Mouse (Mus musculus) forebrain, embryonic 11.5 days (tissue): ENCODE measurements around the gene Mtch1. TPM values are rescaled to one million over a fixed set of nuclear protein-coding genes. Genes with fewer than 3 reads are reported as not detected.
A peak's percentile ranks its signal among the peaks of the same experiment; 100 is the strongest.
"Not testable (repeated sequence)": the region's sequence is repeated elsewhere in the genome, so short reads cannot be mapped to it uniquely, and the experiment has no call there.

ENCODE experiments used
- ATAC-seq: fragments of 200-750 bp; cut with Nextera tagmentation; replicated peaks from 2 replicates; pipeline ENCODE4 v1.8.0; 2017; ENCODE audit warnings: moderate TSS enrichment; ENCODE audit not compliant: low FRiP score
- DNase-seq: peaks from one replicate; pipeline ENCODE4 v3.0.0-alpha.2; 2017; ENCODE audit warnings: low spot score
- H3K27ac ChIP-seq: fragments of 300-500 bp; sonication (generic); 2 replicates; pipeline ENCODE4 v1.5.1; 2014; ENCODE audit warnings: low read depth, low read length
- H3K27me3 ChIP-seq: fragments of 300-500 bp; sonication (generic); 2 replicates; pipeline ENCODE4 v1.6.1; 2014; ENCODE audit warnings: mild to moderate bottlenecking, low read length, mixed read lengths; ENCODE audit not compliant: control insufficient read depth, insufficient read depth
- H3K36me3 ChIP-seq: fragments of 300-500 bp; sonication (generic); 2 replicates; pipeline ENCODE4 v1.6.1; 2014; ENCODE audit warnings: mild to moderate bottlenecking, low read length, moderate library complexity, mixed read lengths; ENCODE audit not compliant: control insufficient read depth, insufficient read depth
- H3K4me1 ChIP-seq: fragments of 300-500 bp; sonication (generic); replicated peaks from 2 replicates; pipeline ENCODE4 v1.6.1; 2014; ENCODE audit warnings: low read length, mixed read lengths; ENCODE audit not compliant: control insufficient read depth, insufficient read depth
- H3K4me2 ChIP-seq: fragments of 300-500 bp; sonication (generic); 2 replicates; pipeline ENCODE4 v1.6.1; 2014; ENCODE audit warnings: low read depth, mild to moderate bottlenecking, low read length, moderate library complexity, mixed read lengths; ENCODE audit not compliant: severe bottlenecking
- H3K4me3 ChIP-seq: fragments of 300-500 bp; sonication (generic); 2 replicates; pipeline ENCODE4 v1.5.1; 2014; ENCODE audit warnings: low read depth, low read length
- H3K9ac ChIP-seq: fragments of 300-500 bp; sonication (generic); 2 replicates; pipeline ENCODE4 v1.6.1; 2014; ENCODE audit warnings: low read length
- H3K9me3 ChIP-seq: fragments of 300-500 bp; sonication (generic); 2 replicates; pipeline ENCODE4 v1.6.1; 2016; ENCODE audit warnings: low read length, mixed read lengths; ENCODE audit not compliant: control insufficient read depth
- whole genome bisulfite sequencing: fragments of 180-500 bp; shearing (Covaris S2); extraction: QIAGEN DNeasy Blood & Tissue Kit; methylation state at CpG from one replicate; pipeline ENCODE4 v1.1.7; 2014; 5-methylcytosine and 5-hydroxymethylcytosine counted together
- polyA plus RNA-seq: library from polyadenylated mRNA; unstranded; fragments of >200 nt; fragmentation: Nextera tagmentation; extraction: Ambion mirVana; gene quantifications from 2 replicates; pipeline ENCODE4 v1.2.1, GENCODE M21; 2014

Gene Mtch1
- polyA plus RNA-seq, 1 experiment from 2014 or later: 332 TPM

DNA sequence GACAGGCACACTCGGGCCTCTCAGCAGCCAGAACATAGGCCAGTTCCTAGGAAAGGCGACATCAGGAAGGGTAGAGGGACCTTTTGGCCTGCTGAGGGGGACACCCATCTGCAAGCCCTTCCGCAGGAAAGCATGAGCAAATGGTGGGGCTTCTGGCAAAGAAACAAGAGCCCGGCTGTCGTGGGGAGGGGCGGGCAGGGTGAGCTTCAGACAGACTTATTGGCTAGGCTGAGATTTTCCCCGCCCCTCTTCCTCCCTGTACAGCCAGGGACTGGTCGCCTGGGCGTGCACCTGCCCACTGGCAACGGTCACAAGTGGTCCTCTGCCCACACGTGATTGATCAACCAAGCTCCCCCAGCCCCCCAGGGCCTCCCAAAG, 8.7 kb upstream of the Mtch1 start:
- Histone ChIP-seq H3K4me3 (peak overlapping the region; percentile 26), H3K9ac (peak overlapping the region; percentile 66), H3K4me2 (peak overlapping the region; percentile 51), H3K27ac (peak overlapping the region; percentile 99), H3K36me3 (no peaks in the 10 kb centered on the region), H3K27me3 (no peaks in the 10 kb centered on the region), H3K4me1 (peaks cover 21% of the 10 kb centered on the region), H3K9me3 (no peaks in the 10 kb centered on the region)
- ATAC-seq: peak; percentile 95
- peak; percentile 94 for DNase-seq
- under 1% methylated on average over 11 of the region's 11 CpGs for WGBS

DNA sequence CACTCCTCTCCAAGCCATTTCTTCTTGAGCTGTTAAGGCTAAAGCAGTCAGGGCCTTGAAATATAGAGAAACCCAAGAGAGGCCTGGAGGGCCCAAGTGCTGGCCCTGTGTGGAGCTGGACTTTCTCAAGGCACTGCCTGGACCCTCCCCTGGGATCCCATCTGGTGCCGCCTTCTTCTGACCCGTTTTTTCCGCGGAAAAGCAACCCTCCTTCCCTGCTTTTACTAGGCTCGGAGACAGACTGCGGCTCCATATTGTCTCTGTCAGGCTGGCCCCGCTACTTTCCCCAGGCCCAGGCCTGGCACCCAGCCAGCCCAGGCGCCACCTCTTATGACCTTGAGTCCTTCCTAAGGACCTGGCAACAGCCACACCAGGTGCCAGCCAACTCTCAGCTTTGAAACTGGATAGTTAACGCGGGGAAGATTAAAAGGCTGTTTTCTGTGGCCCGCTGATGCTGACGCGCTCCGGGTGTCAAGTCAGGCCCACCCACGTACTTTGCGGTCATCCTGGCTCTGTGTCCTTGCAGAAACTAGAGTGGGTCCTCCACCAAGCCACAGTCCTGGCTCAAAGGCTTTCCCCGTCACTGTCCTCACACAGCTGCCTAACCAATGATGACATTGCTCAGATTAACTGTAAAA, 8.2 kb upstream of the Mtch1 start:
- H3K9me3 ChIP-seq: no peaks in the 10 kb centered on the region
- H3K4me1 ChIP-seq: peaks cover 21% of the 10 kb centered on the region
- DNase-seq: peak; percentile 77
- H3K36me3 ChIP-seq: no peaks in the 10 kb centered on the region
- ATAC-seq: peak; percentile 59
- WGBS: 18% methylated on average over 17 of the region's 17 CpGs
- H3K9ac ChIP-seq: peak overlapping the region; percentile 66
- peak overlapping the region; percentile 26 for H3K4me3 ChIP-seq
- H3K27ac ChIP-seq: peak overlapping the region; percentile 99
- no peaks in the 10 kb centered on the region for H3K27me3 ChIP-seq
- H3K4me2 ChIP-seq: peak overlapping the region; percentile 51

DNA sequence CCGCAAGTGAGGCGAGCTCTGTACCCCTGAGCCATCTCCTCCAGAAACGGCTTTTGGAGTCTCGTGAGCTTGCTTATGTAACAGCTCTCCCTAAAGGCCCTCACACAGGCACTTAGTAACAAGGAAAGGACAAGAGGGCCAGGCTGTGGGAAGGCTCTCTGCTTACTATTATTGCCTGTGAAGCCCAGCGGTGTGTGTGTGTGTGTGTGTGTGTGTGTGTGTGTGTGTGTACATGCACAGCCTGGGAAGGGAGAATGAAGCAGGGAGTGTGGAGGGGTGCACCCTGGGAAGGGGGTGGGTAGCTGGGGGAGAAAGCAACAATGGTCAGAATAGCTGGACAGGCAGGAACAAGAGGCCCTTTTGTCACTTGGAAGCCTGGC, 7.7 kb upstream of the Mtch1 start:
- WGBS: 19% methylated on average over 5 of the region's 5 CpGs
- Histone ChIP-seq H3K9me3 (no peaks in the 10 kb centered on the region), H3K27ac (peak overlapping the region; percentile 99), H3K4me3 (peak overlapping the region; percentile 0; the same call in 1 of the 2 replicates), H3K4me2 (peak overlapping the region; percentile 51), H3K9ac (peak overlapping the region; percentile 66), H3K4me1 (peaks cover 21% of the 10 kb centered on the region), H3K36me3 (no peaks in the 10 kb centered on the region), H3K27me3 (no peaks in the 10 kb centered on the region)
- DNase-seq (peak; percentile 85), ATAC-seq (peak; percentile 70)

DNA sequence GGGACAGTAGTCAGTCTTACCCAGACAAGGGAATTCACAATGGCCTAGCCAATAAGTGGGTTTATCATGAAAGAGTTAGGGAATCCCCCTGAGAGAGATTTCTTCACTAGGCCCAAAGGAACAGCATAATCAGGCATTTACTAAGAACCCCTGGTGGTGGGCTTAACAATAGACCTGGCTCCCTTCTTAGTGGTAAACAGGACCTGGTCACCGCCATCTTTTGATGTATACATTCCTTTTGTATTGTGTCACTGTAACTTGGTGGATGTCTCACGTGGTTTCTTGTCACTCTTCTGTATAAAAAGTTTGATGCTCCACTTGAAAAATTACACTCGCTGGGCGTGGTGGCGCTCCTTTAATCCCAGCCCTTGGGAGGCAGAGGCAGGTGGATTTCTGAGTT, 3.3 kb upstream of the Mtch1 start:
- H3K4me2 ChIP-seq, H3K27me3 ChIP-seq, H3K9ac ChIP-seq, H3K36me3 ChIP-seq, DNase-seq, H3K4me3 ChIP-seq, H3K9me3 ChIP-seq, ATAC-seq, H3K27ac ChIP-seq: not testable (repeated sequence)
- 66% methylated on average over 5 of the region's 5 CpGs for WGBS
- H3K4me1 ChIP-seq: peaks cover 20% of the 10 kb centered on the region

GRCm38 (mm10) chr17:29348996-29349395, 1.3 kb upstream of the Mtch1 start:
- H3K9ac ChIP-seq: no peak overlapping the region
- ATAC-seq: no peak

GRCm38 (mm10) chr17:29347126-29347644, 549 bp downstream of the Mtch1 start:
- peak; percentile 55; the same call in 1 of the 2 replicates for ATAC-seq
- Histone ChIP-seq H3K36me3 (no peaks in the 10 kb centered on the region), H3K27me3 (no peaks in the 10 kb centered on the region), H3K4me3 (peak overlapping the region; percentile 95), H3K9me3 (no peaks in the 10 kb centered on the region), H3K4me2 (peak overlapping the region; percentile 67), H3K9ac (peak overlapping the region; percentile 93), H3K4me1 (peaks cover 8% of the 10 kb centered on the region; the same call in 1 of the 2 replicates), H3K27ac (peak overlapping the region; percentile 74)
- WGBS: under 1% methylated on average over 41 of the region's 45 CpGs
- DNase-seq: no peak

More at GRCm38 (mm10) chr17:29348996-29349395, 1.3 kb upstream of the Mtch1 start:
- no peak overlapping the region for H3K4me3 ChIP-seq
- H3K36me3 ChIP-seq: no peaks in the 10 kb centered on the region
- no peak overlapping the region for H3K4me2 ChIP-seq
- peaks cover 8% of the 10 kb centered on the region; the same call in 1 of the 2 replicates for H3K4me1 ChIP-seq
- 85% methylated on average over 2 of the region's 2 CpGs for WGBS
- H3K27ac ChIP-seq: no peak overlapping the region
- H3K27me3 ChIP-seq: no peaks in the 10 kb centered on the region
- no peak for DNase-seq
- H3K9me3 ChIP-seq: no peaks in the 10 kb centered on the region

GRCm38 (mm10) chr17:29346496-29347125, 1.1 kb downstream of the Mtch1 start:
- Histone ChIP-seq H3K9ac (peak overlapping the region; percentile 93), H3K9me3 (no peaks in the 10 kb centered on the region), H3K27me3 (no peaks in the 10 kb centered on the region), H3K4me1 (peaks cover 13% of the 10 kb centered on the region), H3K4me3 (peak overlapping the region; percentile 95), H3K4me2 (peak overlapping the region; percentile 67), H3K27ac (peak overlapping the region; percentile 74), H3K36me3 (no peaks in the 10 kb centered on the region)
- 8% methylated on average over 11 of the region's 11 CpGs for WGBS
- DNase-seq (no peak), ATAC-seq (no peak)

DNA sequence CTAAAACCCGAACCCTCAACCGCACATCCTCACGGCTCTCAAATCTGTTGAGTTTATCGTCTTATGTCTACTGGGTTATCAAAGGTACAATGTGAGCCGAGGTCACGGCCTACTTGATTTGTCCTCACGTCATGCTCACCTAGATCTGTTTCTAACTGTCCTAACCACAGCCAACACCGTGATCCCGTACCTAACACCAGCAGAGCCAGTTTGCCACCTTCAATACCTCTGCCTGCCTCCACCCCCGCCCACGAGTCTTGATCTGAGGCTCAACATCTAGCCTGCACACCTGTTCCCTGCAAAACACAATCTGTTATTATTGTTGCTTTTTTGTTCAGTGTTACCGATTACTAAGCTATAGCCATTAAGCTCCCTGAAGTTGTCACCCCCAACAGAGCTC, 2.5 kb downstream of the Mtch1 start:
- Histone ChIP-seq H3K27me3 (no peaks in the 10 kb centered on the region), H3K27ac (no peak overlapping the region), H3K9me3 (no peaks in the 10 kb centered on the region), H3K4me3 (no peak overlapping the region), H3K9ac (no peak overlapping the region), H3K4me2 (no peak overlapping the region), H3K36me3 (no peaks in the 10 kb centered on the region), H3K4me1 (peaks cover 15% of the 10 kb centered on the region)
- DNase-seq (no peak), ATAC-seq (no peak)
- 96% methylated on average over 12 of the region's 12 CpGs for WGBS
